Mouse (Mus musculus) cerebellum, adult 2 months (tissue): ENCODE measurements around the gene Cadm1.

Experiments
- CTCF ChIP-seq: fragments of 200-500 bp; IDR thresholded peaks from 2 replicates; pipeline ENCODE4 v1.5.1; 2011; ENCODE audit warnings: low read depth, mild to moderate bottlenecking, control low read depth, low read length, moderate library complexity, borderline replicate concordance; ENCODE audit not compliant: insufficient read depth
- POLR2A ChIP-seq: fragments of 200-500 bp; IDR thresholded peaks from 2 replicates; pipeline ENCODE4 v1.6.1; 2011; ENCODE audit warnings: low read length, control low read depth, borderline replicate concordance; ENCODE audit not compliant: insufficient read depth

- no peak for TF ChIP-seq CTCF
- TF ChIP-seq POLR2A, result no peak
Measured at GRCm38 (mm10) chr9:47645056-47645455, 115.1 kb downstream of the Cadm1 start.
